Mouse (Mus musculus) megakaryocyte, embryonic 14.5 days (primary cell): ENCODE results near the gene BC005624.

Experiments used
- FLI1 ChIP-seq: IDR thresholded peaks from 2 replicates; pipeline ENCODE4 v1.6.1; 2012; ENCODE audit warnings: low read length, inconsistent platforms, mixed read lengths
- GATA1 ChIP-seq: IDR thresholded peaks from 3 replicates; pipeline ENCODE4 v1.6.1; 2012; ENCODE audit warnings: mixed read lengths, low read length, inconsistent platforms, borderline replicate concordance

DNA sequence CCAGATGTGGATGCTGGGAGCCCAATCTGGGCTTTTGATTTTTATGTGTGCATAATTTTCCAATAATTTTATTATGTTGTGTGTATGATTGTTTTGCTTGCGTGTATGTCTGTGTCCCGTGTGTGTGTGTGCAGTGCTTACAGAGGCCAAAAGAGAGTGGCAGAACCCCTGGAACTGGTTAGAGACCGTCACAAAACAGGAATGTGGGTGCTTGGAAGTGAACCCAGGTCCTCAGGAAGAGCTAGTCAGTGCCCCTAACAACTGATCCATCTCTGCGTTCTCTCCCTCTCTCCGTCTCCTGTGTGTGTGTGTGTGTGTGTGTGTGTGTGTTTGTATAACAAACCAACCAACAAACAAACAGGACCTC is 29.6 kb downstream of the BC005624 start:
- no peak for TF ChIP-seq GATA1
- TF ChIP-seq FLI1 = no peak
